Mouse (Mus musculus) c-Kit-positive CD71-positive TER-119-negative erythroid progenitor cells, embryonic 14.5 days (primary cell): ENCODE measurements around the gene Naa80.

Experiments used
- DNase-seq: peaks from one replicate; pipeline ENCODE4 v3.0.0-alpha.2; 2013; ENCODE audit warnings: low read depth

Gene Naa80

DNA sequence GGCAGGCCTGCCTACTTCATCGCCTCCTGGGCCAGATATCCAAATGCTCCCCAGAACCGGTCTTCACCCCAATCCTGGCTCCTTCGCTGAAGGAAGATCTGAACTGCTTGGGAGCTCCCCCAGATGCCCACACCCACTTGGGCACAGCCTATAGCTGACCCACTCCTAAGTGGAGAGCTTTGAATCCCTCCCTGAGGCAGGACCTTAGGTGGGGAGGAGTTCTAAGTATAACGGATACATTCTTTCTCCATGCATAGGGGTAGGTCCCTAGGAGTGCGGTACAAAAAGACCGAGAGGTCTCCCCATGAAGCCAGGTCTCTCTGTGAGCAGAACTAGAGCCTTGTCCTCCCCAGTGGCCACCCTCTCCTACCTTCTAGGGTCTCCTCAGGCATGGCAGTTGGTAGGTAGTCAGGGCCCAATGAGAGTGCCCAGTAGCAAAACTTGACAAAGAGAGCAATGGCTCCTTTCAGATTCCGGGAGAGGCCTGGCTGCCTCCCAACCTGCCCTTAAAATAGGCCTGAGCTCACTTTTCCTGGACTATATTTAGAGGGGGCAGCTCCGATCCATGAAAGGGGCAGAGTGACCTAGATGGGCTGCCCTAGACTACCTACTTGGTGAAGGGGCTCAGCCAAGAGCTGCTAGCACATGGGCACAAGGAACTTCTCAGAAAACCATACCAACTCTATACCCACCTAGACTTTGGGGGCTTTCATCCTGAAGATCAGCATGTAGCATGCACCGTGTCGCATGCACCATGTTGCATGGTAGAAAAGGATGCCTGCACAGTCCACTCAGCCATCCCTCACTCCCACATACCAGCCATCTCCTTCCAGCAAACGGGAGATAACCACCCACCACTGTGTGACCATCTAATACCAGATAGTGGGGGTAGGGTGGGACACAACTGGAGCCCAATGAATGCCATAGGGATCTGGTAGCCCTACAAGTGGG is 18.2 kb downstream of the Naa80 start:
- DNase-seq: no peak

DNA sequence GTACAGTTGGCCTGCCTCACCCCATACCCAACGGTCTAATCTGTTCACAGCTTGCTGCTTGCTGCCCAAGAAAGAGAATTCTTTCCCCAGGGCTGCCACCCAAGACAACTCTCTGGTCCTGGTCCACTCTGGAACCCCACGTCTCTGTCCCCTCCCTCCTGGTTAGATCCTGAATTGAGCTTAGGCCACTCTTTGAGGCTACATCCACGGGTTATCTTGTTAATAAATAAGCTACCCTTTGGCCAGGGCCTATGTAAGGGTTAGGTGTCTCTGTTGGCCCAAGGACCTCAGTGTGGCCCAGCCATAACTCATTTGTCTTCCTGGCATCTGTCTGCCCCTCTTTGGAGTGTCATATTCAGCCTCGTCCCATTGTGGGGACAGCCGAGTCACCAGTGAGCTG is 19.7 kb downstream of the Naa80 start:
- DNase-seq: no peak

DNA sequence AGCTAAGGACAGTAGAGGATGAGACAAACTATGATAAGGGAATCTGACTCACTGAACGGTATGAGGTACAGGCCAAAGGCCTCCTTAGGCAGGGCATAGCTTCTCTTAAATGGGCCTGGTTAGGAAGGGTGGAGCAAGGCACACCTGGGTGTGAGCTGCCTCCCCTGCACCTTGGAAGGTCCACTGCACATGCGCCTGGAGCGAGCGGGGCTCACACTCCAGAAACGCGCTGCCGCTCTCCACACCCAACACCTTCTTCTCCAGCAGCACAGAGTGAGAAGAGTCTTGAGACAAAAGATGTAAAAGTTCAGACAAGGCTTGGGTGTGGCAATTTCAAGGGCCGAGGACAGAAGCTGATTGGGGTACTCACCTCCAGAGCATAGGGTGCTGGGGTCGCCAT is 20.7 kb downstream of the Naa80 start:
- no peak for DNase-seq

DNA sequence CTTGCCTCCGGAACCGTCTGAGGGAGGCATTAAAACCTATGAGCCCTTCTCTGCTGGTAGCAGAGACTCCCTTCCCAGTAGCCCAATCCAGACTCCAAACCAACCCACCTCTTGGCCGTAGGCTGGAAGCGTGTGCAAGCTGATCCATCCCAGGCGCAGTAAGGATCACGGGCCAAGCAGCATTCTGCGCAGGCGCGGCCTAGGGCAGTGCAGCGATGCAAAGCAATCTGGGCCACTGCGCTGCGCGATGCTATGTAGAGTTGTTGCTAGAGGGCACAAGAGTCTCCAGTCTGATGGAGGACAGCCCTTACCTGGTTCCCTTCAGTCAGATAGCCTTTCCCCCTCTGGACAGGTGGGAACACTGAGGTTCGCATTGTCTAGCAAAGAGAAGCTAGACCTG is 21.2 kb downstream of the Naa80 start:
- DNase-seq: no peak

DNA sequence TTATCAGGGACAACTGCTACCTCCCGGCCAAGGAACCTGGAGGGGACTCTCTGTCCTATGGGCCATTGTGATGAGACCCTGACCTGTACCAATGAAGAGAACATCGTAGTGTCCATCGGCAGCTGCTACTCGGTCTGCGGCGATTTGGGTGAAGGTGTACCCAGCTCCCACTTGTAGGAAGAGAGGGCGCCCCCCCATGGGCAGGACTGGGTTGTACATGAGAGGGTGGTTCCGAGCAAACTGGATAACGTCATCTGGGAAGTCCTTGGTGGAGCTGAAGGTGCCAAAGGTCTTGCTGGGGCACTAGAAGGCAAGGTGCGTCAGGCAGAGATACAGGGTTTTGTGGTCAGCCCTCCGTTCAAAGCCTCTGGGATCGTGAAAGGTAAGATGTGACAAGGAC is 22.1 kb downstream of the Naa80 start:
- no peak for DNase-seq

DNA sequence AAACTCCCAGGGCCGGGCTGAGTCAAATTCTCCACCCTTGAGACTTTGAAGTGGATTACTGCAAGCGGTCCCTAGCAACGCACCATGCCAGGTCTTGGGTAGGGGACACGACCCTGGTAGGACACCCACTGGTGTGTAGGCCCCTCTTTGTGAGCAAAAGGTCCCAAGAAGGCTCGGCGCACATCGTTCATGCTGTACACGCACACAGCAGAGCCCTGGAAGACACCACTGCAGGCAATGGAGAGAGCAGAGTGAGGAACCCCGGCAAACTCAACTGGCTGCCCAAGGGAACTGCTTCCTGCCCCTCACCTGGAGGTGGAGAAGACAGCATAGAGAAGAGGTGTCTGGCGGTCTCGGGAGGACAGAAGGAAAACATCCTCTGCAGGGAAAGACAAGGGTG is 22.6 kb downstream of the Naa80 start:
- no peak for DNase-seq

DNA sequence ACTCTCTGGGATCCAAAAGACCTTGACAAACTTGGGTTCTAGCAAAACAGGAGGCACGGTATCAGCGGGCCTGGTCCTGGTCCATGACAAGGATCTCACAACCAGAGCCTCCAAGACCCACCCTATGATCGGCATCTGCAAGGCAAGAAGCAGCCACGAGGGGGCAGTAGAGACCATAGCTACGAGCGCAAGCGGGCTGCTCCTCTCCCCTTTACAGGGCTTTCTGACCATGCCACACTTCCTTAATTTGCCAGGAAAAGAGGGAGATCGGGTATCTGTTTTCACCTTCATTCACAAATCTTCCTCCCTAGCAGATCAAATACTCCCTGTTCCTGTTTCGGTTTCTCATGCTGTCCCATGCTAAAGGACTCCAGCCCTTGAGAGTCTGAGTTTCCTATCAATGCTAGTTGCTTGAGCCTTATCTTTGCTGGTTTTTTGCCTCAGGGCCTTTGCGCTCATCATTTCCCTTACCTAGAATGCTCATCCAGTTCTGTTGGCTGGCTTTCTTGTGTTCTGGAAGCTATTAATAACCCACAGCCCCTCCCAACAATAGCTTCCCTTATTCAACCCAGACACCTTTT is 23.5 kb downstream of the Naa80 start:
- peak; percentile 85 for DNase-seq

DNA sequence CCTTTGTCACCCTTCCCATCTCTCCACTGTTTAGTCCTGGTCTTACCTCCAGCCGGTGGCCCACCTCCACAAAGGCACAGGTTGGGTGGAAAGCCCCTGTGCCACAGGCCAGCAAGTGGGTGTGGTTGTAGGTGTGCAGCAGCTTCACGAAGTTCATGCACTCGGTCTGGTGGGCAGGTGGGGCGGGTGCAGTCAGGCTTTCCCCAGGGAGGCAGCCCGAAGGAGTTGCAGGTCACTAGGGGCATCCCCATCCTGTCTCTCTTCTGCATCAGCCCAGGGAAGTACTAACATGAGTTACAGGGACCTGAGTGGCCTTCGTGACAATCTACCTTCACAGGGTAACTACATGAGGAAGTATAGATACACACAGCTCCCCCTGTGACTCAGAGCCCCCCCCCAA is 24.6 kb downstream of the Naa80 start:
- DNase-seq: no peak

DNA sequence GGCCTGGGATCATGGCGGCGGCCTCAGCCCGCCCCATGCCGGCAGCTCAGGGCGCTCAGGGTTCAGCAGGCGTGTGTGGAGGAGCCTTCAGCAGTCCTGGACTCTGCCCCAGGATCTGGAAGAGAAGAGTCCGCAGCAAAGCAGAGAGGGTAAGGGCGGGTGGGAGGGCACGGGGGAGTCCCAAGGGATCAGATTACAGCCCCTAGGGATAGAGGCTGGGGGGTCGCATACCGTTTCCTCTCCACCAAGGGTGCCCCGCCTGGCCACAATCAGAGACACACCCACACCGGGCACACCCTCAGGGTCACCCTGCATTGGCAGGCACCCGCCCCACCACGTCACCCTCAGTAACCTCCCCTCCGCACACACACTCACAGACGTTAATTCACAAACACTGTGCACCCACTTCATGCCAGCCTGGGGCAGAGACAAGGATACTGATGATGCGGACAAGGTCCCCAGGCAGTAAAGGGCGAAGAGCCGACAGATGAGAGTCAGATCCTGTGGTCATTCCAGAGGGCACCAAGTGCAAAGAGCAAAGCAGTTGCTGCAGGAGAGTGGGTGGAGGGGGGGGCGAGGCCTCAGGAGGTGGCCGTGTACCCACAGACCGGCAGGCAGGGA is 26.5 kb downstream of the Naa80 start:
- no peak for DNase-seq

DNA sequence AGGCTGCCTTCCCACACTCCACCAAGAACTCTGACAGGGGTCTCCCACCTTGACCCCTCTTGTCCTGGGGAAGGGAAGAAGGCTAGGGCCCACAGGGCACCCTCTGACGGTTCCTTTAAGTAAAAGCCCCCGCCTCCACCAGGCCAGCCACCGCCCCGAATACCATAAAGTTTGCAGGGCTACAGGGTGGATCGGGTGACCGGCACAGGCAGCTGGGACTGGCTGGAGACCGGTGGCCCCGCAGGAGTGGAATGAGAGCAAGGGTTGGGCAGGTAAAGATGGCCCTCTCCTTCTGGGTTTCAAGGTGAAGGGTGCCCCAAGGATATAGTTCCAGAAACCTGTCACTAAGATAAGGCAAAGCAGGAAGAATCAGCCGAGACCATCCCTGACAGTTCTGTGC is 27.9 kb downstream of the Naa80 start:
- DNase-seq: no peak

DNA sequence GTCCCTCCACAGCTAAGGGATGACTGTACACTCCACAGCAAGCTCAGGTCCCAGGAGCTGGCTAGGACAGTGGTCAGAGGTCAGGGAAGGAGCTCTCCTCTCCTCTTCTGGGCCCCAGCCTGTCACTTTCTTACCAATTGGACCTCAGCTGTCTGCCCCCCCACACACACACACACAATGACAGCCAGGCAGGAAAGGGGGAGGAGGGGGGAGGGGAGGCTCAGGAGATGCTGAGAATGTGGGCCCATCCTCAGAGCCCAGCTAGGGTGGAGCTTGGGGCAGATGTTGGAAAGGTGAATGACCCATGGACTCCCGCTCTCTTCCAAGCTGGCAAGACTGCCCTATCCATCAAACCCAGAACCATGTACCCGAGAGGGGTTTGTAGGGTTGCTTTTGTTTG is 28.3 kb downstream of the Naa80 start:
- no peak for DNase-seq

DNA sequence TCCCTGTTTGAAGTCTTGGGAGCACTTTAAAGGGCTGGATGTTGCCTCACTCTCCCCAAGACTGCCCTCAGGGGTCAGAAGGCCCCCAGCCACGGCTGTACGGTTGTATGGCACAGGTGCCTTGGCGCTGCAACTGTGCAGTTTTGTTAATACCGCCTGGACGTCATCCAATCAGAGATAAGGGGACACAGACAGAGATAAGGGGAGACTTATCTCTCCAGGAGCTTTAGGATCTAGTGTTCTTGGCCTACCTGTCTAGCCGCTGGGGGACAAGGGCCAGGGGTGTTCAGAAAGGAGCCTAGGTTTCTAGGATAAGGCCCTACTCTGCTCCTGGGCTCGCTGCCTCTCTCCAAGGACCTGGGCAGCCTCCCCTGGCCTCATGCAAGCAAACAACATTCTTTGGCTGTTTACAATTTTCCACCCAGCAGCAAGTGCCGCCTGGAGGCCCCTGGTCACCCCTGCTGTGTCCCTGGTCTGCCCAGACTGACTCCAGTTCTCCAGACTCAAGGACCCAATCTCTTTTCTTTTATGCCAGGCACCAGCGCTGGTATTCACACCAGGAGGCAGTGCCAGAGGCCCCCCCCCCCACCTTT is 29.1 kb downstream of the Naa80 start:
- DNase-seq: no peak

DNA sequence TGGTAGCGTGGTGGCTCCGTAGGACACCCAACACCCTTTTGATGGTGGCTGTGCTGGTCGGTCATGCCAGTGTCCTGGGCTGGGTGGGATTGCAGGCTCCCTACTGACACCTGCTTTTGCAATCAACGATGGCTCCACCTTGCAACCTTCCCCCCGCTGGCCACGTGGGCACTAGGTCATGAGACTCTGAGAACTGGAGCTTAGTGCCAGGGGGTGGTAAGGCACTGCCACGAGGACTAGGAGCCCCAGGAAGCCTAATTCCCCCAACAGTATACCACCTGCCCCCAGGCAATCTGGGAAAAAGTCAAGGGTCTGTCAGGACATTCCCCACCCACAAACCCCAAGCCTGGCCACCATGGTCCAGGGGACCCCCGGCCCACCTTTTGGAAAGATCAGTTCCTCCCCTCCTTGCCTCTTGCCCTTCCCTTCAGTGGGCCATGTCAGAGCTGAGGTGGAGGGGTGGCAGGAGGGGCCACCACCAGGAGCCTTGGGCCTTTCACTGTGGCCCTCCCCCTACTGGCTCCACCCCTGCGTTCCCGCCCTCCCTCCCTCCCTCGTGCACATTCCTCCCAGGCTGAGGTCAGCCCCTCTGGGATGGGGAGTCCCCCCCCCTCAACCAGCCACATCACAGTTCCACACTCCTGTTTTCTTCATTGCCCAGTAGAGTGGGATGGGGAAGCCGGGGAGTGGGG is 30.2 kb downstream of the Naa80 start, which contains the start of gene Sema3b:
Sema3b (minus strand) TSS at position 489 of the 692 bp plus-strand sequence.
- DNase-seq: no peak

DNA sequence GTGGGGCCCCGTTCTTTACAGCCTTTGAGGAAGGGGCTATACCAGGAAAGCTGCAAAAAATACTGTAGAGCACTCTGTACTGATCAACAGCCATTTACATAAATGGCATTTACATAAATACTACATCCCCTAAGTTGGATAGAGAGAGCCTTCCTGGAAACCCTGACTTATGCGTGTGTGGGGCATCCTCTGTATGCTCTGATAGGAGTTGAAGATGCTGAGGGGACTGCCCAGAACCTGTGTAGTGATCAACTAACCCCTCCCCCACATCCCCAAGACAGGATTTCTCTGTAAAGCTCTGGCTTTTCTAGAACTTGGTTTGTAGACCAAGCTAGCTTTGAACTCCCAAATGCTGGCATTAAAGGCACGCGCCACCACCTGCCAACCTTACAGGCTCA is 30.7 kb downstream of the Naa80 start:
- no peak for DNase-seq

DNA sequence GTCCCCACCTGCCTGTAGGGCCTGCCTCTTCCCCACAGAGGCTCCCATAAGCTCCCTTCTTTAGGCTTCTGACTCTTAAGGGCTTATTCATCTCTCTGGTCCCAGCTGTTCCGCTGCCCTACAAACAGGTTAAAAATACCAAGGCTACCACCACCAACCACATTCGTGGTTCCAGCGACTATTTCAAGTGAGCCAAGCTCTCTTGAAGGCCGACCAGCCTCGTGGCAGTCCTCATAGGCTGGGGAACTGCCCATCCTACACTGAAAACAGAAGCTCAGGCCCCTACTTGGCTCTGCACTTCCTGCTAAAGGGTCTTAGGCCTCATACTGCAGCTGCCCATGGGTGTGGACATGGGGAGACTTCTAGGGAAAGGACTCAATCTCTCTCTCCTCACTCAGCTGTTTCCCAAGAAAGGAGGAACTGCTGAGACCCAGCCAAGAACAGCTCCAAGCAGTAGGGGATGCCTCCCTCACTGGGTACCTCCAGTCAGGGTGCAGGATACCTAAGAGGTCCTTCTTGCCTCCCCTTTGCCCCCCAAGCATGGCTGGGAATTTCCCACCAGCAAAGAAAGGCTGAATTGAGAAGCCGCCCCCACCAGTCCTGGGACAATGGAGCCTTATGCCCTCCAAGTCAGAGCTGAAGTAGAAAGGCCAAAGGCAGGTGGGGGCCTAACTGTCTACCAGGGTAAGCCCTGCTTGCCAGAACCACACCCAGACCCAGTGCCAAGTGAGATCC is 32.9 kb downstream of the Naa80 start:
- DNase-seq: no peak

DNA sequence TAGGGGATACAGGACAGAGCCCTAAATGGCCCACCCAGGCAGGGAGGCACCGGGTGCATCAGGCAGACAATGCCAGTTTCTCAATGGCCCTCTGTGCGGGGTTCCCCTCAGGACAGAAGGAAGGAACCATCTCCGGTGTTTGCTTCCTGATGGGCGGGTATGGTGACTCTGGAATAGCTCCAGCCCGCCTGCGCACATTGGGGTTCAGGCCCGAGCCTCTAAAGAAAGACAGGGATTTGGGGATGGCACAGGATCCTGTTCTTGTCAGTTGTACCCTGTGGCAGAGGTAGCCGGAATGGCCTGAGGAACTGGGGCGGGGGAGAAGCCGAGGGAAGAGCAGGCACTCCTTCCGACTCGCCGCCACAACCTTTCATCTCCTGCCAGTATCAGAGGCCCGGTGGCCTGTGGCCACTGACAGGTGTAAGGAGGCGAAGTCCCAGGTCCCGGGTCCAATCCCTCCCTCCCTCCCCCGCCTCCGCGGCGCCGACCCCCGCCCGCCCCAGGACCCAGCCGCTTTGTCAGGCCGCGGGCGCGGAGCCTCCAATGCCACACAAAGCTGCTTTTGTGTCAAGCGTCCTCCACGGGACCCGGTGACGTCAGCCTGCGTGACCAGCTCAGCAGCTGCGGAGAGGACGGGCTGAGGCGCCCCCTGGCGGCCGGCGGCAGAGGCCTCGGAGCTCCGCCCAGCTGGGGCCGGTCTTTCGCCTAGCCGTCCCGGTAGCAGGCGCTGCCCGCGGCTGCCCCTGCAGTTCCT is 33.7 kb downstream of the Naa80 start:
- peak; percentile 91 for DNase-seq

DNA sequence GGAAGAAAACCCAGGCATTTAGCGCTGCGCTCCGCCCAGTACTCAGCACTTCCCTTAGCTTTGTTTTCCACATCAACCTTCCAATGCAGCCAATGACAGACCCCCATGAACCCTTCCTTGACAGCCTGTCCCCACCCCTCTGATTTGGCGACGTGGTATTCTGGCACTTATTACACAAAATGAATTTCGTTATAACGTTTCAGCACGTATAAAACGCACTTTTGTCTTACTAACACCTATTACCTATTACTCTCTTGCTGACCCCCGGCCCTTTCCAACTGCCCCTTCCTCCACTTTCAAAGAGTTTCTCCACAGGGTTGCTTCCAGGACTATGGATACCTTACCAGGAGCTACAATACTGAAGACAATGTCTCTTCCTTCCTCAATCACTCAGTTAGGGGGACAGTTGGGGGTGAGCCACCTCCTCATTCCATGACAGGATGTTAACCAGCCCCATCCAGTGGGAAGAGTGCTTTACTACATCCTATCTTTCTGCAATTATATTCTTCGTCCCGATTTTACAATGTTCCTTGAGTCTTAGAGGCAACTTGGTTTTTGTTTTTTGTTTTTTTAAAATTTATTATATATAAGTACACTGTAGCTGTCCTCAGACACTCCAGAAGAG is 34.4 kb downstream of the Naa80 start:
- no peak for DNase-seq

DNA sequence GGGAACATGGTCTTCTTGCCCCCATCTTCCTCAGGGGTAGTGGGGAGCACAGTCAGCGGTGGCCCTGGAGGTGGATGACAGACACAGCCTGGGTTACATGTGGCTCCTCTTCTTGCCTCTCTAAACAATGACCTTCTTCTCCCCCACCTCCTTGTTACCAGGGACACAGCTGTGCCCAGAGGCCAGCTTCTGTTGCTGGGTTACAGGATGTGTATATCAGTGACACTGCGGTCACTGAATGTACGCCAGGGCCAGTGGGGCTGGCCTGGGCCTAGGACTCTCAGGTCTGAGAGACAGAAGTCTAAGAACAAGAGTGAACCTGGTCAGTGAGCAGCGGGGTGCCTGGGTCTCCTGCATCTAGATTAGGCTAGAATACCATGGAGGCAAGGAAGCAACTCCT is 36.3 kb downstream of the Naa80 start:
- DNase-seq: no peak

DNA sequence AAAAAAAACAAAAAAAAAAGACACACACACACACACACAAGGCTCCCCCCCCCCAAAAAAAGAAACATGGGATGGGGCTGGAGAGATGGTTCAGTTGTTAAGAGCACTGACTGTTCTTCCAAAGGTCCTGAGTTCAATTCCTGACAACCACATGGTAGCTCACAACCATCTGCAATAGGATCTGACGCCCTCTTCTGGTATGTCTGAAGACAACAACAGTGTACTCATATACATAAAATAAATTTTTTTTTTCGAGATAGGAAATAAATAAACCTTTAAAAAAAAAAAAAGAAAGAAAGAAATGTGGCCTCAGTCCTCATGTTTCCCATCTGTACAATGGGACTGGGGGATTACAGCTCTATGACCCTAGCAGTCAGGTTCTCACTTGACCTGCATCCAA is 38.8 kb downstream of the Naa80 start:
- DNase-seq: no peak

DNA sequence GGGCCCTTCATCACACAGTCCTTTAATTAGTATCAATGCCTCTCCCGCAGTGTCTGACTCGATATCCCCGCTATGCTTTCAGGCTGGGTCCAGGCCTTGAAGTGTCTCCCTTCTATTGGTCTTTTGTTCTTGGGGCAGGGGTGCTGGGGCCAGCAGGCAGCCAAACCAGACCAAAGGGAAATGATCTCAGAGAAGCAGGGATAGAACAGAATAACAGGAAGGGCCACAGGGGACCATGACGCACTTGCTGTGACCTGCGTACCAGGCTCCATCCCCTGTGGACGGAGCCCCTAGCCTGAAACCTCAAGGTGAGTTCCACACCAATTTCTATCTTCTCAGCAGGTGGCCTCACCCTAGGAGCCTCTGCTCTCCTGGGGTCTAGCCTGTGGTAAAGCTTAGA is 39.4 kb downstream of the Naa80 start:
- DNase-seq: no peak
